Mouse (Mus musculus): ENCODE measurements around the gene Atg13.

Atg13 gene

DNA sequence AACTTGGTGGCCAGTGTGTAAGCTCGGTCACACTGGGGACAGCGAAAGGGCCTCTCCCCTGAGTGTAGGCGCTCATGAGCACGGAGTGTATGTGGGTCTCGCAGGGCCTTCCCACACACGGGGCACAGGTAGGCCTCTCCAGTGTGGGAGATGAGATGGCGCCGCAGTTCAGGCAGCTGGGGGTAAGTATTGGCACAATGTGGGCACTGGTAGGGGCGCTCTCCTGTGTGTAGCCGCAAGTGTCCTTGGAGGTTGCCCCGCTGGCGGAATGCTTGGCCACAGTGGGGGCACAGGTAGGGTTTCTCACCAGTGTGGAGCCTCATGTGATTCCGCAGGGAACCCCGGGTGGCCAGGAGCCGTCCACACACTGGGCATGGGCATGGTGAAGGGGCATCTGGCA lies 65.0 kb downstream of the Atg13 start:
- no peak for DNase-seq

DNA sequence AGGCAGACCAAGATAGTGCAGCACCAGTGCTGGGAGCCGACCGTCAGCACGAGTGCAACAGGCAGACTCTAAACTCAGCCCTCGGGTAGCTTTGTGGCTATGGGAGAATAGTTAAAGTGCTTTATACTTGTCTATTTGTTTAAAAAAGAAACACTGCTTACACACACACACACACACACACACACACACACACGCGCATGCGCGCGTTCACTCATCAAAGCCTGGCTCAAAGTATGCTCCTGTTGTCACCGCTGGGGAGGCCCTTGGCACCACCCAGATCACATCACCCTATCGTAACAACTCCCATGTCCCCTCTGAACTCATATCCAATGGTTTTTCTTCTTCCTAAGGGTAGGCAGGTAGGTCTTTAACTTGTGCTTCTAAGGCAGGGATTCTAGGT lies 66.4 kb downstream of the Atg13 start:
- no peak for DNase-seq

DNA sequence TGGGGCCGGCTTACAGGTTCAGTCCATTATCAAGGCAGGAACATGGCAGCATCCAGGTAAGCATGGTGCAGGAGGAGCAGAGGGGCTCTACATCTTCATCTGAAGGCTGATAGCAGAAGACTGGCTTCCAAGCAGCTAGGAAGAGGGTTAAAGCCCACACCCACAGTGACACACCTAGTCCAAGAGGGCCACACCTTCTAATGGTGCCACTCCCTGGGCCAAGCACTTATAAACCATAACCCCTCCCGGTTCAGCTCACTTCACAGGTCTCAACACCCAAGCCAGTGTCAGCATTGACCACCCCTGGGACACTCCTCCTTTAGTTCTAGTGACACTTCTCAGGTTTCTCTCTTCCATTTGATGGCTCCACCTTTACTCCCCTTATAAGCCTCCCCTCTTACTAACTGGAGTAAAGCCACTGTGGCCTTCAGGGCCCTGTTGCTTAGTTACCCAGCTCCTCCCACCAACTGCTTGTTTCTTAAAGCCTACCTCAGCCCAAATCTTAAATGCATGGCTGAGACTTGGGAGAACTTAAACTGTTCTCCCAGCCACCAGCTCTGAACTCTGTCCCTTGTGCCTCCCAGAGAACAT lies 67.5 kb downstream of the Atg13 start:
- DNase-seq, result peak; percentile 85

DNA sequence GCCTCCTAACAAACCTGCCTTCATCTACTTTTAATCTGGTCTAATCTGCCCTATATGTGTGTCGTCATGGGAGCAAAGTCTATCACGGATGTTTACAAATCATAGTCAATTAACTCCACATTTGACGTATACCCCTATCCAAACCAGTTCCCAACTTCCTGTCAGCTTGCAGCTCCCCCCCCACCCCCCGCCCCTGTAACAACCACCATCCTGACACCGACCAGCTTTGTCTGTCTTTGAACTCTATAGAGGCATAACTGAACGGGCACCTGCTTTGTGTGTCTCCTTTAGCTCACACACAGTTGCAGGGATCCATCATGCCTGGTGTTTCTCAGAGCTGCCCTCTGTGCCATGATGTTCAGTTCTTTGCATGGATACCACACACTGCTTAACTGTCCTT lies 71.4 kb downstream of the Atg13 start:
- no peak for DNase-seq

DNA sequence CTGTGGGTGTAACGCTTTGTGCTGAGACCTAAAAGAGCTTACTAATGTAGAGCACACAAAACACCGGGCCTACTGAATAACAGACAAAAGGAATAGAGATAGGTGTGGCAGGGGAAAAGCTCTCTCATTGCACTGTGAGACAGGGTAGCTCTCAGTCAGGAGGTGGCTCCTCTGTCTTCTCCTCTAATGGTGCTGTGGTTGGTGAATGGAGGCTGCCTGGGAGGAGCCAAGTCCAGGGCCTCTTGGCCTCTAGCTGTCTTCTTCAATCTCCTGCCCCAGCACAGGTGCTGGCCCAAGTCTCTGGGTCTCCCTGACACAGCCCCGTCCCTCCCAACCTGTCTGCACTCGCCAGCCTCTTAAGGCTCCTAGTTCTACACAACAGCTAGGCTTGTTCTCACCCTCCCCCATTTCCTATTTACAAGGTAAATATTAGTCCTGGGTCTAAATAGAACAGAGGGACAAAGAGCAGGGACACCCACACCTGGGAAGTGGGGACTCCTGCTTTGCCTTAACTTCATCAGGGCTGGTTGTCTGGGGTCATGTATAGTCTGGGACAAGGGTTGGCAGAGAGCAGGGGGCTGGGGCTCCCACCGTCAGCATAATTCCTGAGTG lies 73.5 kb downstream of the Atg13 start:
- no peak for DNase-seq

DNA sequence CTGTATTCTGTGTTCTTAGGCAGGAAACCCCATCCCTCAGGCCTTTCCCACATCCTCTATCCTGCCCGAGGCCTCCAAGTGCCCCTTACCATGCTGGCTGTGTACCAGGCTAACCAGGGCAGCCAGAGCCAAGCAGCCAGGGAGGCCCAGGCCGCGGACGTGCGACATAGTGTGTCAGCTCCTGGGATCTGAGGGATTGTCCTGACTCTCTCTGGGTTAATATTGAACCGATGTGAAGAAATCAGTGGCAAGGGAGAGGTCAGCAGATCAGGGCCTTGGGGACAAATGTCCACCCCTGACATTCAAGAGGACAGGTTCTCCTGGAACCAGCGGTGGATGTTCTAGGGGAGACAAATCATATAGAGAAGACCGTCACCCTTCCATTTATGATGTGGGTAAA lies 74.1 kb downstream of the Atg13 start, which contains the start of gene F2:
Gene F2, minus strand, starts transcription at position 186 of the 400 bp plus-strand sequence.
- DNase-seq, result no peak

DNA sequence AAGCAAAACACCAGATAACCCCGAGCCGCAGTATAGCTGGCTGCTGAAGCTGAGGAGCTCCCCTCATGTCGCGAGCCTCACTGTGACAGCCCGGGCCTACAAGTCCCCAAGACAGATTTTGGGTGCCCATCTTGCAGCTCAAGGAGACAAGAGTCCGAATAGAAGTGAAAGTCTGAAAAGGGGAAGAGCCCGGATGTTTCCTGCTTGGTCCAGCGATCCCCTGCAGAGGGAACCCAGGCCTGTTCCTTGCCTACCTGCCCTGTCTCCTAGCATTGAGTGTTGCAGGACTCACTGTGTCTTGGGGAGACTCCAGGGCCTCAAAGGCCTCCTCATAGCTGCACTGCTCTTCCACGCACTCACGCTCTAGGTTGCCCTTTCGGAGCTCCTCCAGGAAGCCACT lies 74.9 kb downstream of the Atg13 start:
- peak; percentile 86 for DNase-seq

DNA sequence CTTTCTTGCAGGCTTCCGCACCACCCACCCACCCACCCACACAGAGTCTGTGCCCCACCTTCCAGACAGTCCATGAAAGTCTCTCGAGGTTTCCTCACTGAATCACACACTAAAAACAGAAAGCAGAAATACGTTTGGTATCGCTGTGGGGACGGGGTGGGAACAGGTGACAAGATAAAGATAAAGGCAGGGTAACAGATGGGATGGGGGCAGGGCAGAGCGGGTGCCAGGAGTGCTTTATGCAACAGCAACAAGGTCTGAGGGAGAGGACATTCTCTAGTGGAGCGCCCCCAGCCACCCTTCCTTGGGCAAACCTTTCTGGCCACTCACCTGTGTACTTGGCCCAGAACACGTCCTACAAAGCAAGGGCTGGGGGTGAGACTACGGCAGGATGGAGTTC lies 75.5 kb downstream of the Atg13 start:
- DNase-seq, result peak; percentile 75

DNA sequence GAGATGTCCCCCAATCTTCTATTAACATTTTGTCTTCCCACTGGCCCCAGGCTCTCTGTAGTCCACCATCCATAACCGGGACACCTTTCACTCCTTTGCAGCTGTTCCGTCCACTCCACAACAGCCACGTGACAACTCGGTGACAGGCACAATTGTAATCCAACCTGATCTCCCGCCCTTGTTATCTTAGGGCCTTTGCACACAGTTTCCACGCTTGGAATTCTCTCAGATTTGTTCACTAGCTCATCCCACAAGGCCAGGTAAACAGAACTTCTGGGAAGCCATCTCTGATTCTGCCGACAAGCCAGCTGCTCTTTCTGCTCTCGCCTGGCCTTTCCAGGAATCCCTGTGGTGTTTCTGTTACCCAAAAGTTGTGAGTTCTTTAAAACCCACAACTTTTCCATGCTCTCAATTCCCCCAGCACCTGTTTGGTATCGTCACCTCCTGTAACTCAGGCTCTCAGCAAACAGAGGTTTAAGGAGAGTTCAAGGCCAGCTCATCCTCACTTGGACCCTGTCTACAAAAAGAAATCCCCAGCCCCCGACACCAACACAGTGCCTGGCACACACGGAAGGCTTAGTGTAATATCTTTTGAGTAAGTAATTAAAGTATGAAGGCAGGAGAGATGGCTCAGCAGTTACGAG lies 76.9 kb downstream of the Atg13 start:
- DNase-seq, result peak; percentile 80

DNA sequence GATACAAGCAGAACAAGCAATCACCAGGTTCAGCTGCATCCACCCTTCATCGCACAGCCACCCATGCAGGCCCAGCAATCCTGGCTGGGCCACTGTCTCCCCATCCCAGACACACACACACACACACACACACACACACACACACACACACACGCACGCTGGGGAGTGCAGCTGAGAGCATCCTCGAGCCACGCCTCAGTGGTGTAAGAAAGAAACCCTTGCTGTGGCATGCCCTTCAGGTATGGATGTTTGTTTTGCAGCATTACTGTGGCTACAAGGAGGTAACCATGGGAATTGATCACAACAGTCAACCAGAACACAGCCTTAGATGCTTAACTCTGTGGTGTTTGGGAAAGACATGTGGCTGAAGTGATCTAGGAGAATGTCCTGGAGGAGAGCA lies 78.1 kb downstream of the Atg13 start:
- no peak for DNase-seq

DNA sequence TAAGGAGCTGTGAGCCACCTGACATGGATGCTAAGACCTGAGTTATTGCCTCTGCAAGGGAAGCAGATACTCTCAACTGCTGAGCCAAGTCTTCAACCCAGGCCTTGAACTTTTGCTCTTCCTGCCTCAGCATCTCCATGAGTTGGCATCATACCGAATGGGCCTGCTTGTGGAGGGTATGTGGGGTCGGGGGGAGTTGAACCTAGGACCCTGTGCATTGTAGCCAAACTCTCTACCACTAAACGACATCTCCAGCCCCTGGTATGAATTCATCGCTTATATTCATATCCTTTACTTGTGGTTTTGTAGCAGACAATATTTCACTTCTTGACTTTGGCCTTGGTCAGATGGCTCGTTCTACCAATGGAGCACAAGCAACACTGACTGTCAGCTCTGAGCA lies 78.5 kb downstream of the Atg13 start:
- no peak for DNase-seq

DNA sequence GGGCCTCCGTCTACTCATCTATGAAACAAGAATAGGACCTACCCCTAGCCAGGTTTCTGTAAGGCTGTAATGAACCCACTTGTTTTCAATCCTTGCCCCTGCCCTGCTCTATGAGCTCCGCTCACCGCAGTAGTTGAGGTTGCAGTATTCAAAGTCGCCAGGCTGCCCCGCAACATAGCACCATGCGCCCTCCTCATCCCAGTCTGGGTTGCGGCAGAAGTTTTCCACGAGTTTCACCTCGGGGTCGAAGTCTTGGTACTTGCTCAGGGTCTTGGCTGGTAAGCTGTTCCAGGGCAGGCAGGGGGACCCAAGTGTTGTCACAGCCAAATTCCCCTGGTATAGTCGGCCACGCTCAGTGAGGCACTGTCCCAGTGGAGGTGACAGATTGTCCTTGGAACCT lies 80.0 kb downstream of the Atg13 start:
- DNase-seq, result peak; percentile 85

DNA sequence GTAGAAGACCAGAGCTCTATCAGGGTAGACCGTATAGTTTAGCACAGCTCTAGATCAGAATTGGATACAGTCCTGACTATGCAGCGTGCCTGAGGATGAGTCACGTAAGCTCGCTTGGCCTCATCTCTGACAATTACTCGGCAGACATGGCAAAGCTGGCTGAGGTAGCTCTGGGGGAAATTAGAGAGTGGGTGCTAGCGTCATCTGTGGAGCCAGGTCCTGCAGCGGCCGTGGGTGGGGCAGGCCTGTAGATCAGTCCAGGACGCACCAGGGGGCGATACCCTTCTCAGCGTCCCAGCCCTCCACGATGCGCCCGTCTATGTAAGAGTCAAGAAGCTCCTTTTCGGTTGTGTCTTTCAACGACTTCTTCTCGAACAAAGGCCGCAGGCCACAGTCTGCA lies 80.7 kb downstream of the Atg13 start:
- no peak for DNase-seq

DNA sequence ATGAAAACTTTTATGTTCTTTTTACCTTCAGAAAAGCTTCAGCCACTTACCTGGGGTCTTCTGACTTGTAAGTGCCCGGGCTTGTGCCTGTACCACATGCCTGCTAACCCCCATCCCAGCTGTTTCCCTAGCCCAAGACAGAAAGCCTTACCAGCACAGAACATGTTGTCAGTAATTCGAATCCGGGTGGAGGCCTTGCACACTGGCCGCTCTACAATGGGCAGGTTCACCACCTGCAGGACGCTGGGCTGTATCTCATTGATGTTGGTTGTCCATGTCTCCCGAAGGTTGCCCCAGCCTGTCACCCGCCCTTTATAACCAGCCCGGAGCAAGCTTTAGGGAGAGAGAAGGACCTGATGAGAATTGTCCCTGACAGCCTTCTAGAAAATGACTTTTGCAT lies 82.2 kb downstream of the Atg13 start:
- peak; percentile 67 for DNase-seq

DNA sequence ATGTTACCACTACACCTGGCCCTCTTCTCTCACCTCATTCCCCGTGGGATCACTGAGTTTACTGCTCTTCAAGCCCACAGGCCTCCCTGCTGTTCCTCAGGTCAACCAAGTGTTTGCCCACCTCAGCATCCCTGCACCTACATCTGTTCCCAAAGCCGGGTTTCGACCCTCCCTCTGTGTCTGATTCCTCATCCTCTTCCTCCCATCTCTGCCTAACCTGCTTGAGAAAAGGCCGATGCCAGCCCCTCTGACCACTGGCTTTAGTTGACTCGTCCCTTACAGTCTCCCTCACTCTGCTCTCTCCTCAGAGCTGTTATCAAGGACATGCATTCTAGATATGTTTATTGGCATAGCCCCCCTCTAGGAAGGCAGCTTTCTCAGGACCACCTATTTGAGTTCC lies 82.9 kb downstream of the Atg13 start:
- peak; percentile 82 for DNase-seq

Data from heart, adult 11 months (tissue).